Mouse (Mus musculus): ENCODE measurements around the gene Gabrr2.

Gabrr2 gene

GRCm38 (mm10) chr4:33062981-33063380 is at the start of gene Gabrr2:
TSS of gene Gabrr2 (plus strand) at chr4:33062999.
- DNase-seq, result no peak

DNA sequence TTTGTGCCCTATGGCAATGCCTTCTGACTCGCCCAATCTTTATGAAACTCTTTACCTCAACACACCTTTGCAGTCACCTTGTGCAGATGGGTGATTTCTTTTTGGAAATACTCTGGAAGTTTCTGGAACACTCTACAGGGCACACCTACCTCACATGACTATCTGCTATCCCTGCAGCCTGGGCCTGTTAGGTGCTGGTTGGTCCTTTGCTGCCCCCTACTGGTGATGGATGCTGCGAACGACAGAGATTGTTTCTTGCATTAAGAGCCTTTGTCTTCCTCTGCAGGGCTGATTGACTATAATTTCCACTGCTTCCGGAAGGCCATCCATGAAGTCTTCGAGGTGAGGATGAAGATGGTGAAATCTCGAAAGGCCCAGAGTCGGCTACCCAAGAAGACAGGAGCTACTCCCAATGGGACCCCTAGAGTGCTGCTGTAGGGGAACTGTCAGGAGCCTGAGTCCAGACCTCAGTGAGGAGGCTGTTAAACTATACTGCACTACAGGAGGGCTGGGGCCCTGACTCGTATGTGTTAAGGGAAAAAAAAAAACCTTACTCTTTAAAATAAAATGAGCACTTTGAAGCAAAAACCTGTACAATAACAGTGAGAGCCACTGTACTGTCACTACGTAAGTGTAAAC is 44.3 kb upstream of the Gabrr2 start:
- peak; percentile 84 for DNase-seq

DNA sequence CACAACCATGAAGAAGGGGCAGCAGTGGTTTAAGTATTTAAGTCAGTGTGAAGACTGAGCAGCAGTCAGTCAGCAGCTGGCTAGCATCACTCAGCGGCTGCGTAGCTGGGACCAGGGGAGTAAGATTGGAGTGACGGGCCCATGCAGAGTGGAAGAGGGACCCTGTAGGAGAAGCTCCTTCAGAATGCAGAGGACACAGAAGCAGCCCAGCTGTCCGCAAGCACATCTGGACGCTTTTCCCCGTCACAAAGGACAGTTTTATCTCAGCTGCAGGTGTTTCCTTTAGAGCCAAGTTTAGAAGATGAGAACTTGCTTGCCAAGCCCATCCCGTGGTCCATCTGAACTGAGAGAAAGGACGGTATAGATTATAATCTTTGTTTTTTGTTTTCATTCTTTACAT is 38.4 kb upstream of the Gabrr2 start:
- no peak for DNase-seq

GRCm38 (mm10) chr4:33029104-33029503 is 33.7 kb upstream of the Gabrr2 start:
- no peak for DNase-seq

DNA sequence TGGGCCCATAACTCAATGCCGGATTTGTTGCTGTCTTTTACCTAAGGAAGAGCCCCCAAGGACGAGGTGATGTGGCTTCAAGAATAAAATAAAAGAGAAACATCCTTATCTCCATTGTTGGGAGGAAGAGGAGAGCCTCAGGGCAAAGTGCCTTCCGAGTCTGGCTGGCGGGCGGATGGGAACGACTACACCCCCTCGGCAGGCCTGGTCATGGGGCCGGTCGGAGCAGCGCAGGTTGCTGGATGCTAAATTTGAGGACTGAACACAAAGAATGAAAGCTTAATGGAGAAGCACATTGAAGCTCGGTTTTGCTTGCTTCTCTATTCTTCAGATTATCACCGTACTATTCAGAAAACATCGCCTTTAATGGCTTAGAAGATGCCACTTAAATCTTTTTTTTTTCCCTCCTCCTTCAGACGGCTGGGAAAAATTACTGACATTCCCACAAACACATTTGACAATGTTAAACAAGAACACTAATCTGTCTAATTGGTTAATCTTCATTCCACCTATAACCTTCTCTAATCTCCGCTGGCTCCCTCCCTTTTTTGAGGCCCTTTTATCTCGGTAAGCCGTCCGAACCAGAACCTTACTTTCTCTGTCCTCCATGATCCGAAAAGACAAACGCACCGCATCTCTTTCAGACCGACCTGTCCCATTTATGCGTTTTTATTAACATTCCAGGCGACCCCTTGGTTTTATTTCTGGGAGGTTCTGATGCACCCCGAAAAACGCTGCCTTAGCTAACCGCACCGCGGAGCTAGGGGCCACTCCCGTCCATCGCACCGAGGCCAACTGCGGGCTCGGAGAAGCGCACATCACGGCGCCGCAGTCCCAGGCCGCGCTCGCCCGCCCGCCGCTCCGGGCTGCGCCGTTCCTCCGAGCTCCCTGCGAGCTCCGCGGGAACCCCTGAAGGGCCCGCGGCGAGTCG is 32.3 kb upstream of the Gabrr2 start:
- DNase-seq, result peak; percentile 34

DNA sequence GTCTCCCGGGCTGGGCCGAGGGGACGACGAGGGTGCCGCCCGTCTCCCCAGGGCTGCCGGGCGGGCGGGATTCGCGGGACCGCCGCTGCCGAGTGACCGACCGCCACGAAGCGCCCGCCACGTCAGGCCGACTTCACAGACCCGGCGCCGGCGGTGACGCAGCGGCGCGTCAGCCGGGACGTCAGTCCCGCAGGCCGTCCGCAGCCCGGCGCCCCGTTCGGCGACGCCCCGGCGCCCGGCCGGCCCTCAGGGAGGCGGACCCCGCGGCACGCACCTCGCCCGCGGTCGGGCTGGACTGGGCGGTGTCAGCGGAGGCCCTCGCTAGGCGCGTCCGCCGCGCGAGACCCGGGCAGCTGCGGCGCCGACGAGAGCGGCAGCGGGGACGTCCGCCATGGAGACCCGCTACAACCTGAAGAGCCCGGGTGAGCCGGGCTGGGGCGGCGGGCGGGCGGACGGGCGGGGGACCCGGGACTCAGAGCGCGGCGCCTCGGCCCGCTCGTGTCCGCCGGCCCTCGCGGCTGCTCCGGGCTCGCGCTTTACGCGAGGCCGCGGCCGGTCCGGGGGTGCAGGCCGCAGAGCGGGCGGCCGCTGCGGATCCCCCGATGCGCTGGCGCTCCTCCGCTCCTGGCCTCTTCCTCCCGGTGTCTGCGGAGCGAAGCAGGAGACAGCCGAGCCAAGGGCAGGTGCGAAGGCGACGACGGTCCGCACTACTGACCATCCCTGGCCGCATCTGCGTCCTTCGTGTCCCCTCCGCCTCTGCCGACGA is 31.4 kb upstream of the Gabrr2 start, which contains the start of gene Ube2j1:
Ube2j1 (plus strand) TSS at position 222 of the 766 bp plus-strand sequence.
- peak; percentile 92 for DNase-seq

DNA sequence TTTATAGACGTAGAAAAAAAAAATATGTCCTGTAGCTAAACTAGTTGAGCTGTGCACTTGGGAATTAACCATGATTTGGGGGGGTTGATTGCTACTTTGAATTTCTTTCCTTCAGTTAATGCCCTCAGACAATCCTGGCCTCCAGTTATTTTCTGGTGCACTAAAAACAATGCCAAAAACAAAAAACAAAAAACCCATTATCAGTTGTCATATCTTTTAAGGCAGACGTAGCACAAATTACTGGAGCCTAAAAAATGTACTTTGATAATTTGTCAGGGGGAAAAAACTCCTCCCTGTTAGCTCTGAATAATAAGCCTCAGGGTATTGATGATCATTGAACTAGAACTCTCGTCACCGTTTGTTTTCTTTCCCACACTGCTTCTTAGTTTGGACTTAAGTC is 30.8 kb upstream of the Gabrr2 start:
- DNase-seq, result no peak

DNA sequence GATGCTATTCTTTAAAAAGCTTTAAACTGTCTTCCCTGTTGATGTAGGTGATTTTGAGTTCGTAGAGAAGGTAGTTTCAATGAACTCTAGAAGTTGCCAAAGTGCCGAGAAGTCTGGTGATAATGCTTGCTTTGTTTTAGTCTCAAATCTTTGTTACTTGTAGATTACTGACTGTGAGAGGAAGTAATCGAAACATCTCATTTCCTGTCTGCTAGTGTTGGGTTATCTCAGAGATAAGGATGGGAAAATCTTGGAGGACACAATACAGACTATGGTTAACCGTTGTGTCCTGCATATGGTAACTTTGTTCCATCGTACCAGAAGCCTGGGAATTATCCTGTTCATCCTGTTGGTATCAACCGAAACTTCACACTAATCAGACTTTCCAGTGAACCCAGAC is 29.3 kb upstream of the Gabrr2 start:
- no peak for DNase-seq

DNA sequence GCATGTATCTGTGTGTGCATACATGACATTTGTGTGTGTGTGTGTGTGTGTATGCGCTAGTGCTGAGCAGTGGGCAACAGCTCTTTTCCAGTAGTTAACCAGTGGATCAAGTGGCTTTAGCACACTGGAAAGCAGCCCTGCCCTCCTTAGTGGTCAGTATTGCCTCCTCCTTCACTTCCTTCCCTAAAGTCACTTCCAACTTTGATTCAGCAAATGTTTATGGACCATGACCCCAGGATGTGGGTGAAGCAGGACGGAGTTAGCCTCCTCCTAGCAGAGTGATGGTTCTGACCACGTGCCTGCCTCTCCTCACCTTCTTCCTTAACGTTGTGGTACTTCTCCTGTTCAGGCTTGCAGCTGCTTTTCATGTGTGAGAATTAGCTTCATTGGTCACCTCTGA is 23.0 kb upstream of the Gabrr2 start:
- no peak for DNase-seq

- DNase-seq, result no peak
Measured at GRCm38 (mm10) chr4:33049601-33050000, 13.2 kb upstream of the Gabrr2 start.

DNA sequence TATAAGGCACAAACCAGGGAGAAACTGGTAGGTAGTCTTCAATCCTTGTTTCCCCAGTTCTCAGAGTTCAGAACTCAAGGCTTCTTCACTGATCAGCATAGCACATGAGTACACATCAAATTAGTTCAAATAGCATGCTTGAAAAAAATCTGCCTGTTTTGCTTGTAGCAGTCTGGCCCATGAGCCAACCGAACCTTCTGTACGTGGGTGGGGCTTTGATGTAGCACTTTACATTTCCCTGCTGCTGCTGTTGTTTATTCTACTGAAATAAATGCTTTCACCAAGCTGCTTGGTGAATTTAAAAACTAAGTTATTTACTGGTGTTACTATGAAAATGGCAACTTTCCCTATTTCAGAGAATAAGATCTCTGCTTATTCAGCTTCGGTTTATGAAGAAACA is 10.7 kb upstream of the Gabrr2 start:
- DNase-seq, result no peak

- DNase-seq, result no peak
Measured at GRCm38 (mm10) chr4:33052650-33053049, 10.1 kb upstream of the Gabrr2 start.

DNA sequence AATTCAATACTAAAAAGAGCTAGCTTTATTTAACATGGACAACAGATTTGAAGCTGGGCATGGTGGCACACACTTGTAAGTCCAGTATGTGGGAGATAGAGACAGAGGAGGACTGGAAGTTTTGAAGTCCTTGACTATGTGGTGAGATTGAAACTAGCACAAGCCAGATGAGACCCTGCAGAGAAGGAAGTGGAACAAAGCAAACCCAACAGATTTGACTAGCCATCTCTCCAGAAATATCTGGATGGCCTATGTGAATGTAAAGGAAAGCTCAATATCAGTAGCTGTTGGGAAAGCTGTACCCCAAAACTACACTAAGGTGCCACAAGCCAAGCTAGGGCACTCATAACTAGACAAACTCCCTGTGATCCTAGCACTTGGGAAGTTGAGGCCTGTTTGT is 8.4 kb upstream of the Gabrr2 start:
- no peak for DNase-seq

GRCm38 (mm10) chr4:33056317-33056716 is 6.5 kb upstream of the Gabrr2 start:
- no peak for DNase-seq

GRCm38 (mm10) chr4:33057890-33058687 is 4.7 kb upstream of the Gabrr2 start:
- DNase-seq, result no peak

DNA sequence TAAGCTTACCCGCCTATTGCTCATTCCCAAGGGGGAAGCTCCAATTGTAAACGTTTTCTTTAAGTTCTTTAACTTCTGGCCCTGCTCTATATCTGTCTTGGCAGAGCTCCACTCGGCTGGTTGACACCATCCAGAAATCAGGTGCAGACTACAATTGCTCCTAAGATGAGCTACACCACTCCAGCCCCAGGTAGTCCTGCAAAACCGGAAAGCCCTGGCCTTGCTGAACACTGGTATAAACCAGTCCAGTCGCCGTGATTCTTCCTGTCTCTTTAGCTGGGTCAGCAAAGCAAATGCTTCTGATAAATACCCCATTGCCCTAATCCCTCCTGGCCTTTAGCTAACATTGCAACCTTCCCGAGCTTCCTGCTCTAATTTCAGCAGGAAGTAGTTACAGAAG is 1.6 kb upstream of the Gabrr2 start:
- no peak for DNase-seq

DNA sequence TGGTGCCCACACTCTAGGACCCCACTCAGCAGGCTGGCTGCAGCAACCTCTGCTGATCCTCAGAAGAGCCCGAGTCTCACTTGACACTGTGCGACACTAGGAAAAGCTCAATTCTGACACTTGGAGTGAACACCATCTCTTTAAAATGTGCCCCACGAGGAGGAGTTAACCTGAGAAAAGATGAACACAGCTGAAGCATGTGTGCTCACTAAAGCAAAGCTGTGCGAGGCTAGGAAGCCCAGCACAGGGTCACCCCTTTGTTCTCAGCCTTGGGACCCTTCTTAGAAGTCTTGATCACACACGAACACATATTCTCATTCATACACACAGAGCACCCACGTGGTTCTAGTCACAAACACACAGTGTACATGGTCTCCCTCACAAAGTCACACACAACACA is 2.2 kb downstream of the Gabrr2 start:
- DNase-seq, result no peak

DNA sequence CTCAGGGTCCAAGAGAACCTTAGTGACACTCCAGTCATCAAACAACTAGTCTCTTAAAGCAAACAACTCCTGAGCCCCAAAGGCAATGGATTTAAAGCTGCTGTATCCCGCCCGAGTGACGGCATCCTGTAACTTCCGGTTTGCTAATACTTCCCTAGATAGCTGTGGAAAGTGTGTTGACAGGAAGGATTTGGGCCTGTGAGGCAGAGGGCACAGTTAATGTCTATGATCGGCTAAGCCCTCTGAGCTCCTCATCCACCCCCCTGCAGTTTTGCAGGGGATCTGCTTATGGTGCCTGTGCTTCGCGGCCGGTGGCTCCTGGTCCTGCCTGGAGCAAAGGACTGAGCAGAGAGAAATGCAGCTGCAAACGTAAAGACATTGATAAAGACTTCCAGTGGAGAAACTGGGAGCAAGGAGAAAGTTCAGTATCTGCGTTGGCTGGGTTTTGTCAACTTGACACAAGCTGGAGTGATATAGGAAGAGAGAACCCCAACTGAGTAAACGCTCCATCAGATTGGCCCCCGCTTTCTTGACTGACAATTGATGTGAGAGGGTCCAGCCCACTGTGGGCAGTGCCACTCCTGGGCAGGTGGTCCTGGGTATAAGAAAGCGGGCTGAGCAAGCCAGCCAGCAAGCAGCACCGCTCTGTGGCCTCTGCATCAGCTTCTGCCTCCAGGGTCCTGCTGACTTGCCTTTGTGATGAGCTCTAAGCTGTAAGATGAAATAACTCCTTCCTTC is 3.6 kb downstream of the Gabrr2 start:
- no peak for DNase-seq

DNA sequence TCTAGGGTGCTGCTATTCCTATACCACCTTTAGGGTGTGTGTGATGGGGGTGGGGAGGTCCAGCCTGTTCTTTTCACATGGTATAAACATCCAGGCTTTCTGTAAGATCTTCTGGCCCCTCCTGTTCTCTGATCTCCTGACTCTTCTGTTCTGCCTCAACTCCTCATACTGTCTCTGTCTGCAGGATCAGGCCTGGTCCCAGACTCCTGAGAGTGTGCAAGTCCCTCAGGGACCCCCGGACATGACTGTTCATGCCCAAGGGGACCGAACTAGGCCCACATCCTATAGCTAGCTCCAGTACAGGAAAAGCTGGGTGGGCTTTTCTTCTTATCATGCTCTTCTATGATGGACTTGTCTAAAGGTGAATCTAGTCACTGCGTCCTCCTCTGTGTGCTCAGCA is 4.5 kb downstream of the Gabrr2 start:
- no peak for DNase-seq

DNA sequence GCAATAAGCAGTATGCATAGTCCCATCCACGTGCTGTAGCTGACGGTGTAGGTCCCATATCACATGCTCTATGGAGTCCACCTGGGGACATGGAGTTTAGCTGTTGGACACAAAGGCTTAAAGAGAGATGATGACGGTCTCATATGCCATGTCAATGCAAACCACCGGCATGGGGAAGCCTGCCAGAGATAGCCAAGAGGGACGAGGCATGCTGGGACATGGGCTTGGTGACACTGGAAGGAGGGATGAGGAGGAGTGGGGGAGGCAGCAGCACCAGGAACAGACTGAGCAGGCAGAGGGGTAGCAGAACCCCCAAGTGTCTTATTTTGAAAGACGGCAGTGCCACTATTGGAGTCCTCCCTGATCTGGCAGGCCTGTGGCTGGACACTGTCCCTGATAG is 5.0 kb downstream of the Gabrr2 start:
- DNase-seq, result peak; percentile 51

DNA sequence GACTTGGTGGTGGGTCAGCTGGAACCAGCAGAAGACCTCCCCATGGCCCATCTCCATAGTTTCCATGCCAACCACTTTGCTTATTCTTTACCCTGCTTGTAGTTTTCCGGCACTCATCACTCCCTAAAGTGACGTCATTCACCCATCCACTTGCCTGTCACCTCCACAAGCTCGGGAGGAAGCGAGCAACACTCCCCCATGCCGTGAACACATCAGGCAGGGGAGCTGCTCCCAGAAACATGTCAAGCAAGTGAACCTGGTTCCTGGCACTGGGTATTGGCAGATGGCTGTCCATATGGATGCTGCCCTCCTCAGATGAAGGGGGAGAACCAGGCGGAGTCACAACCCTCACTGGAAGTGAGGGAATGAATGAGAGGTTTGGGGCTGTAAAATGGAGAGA is 6.1 kb downstream of the Gabrr2 start:
- peak; percentile 98 for DNase-seq

DNA sequence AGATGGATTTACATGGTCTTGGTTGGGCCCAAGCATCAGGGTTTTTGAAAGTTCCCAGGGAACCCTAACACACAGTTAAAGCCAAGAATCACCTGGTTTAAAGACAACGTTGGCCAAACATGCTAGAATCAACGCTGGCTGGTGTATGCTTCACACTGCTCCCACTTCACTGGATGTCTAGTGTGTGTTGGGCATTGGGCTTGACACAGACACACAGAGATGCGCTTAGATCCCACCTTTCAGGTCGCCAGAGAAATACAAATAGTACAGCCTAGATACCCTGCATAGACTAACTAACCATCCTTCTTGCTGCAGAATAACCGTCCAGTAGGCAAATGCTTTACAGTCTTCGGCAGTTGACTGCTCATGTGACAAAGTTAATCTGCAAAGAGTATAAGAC is 7.5 kb downstream of the Gabrr2 start:
- DNase-seq, result no peak

Measured in cerebellum, adult 9-11 months (tissue).